Mouse (Mus musculus) layer of hippocampus, postnatal 10 days (tissue): ENCODE data around the gene Dhx32. TPM values are rescaled to one million over a fixed set of nuclear protein-coding genes. Genes with fewer than 3 reads are reported as not detected.
A peak's percentile ranks its signal among the peaks of the same experiment; 100 is the strongest.

Experiments
- DNase-seq, 2 experiments: peaks; one replicate each; pipeline ENCODE4 v3.0.0; 2021; ENCODE audit warnings: low spot score in 2 of 2
- long read RNA-seq: library from polyadenylated mRNA; stranded (forward); transcript quantifications from one replicate; pipeline ENCODE4 v2.0.0, GENCODE M21; 2023
- total RNA-seq, 2 experiments: library from RNA; stranded (reverse); gene quantifications; 2 replicates each; pipeline ENCODE4 v1.2.3; 2021

Dhx32 gene
- total RNA-seq, result 10 to 100 TPM; 62.3 to 63.7 TPM
- long read RNA-seq, transcript Dhx32-201 (12 exons, 2,955 nt), result major isoform, 31 of 42 reads
- long read RNA-seq, partial matches to known transcripts, result 4 of 42 reads
- long read RNA-seq, other reads (novel, unspliced or antisense), result 4 of 42 reads

GRCm38 (mm10) chr7:133782717-133783435 is at the start of gene Dhx32:
Gene Dhx32, minus strand, starts transcription at chr7:133782726.
- peak; percentile 81 to 83 for DNase-seq

- DNase-seq, result no peak
Observed at GRCm38 (mm10) chr7:133829579-133829978, 47.1 kb upstream of the Dhx32 start.

- DNase-seq, result no peak
Observed at GRCm38 (mm10) chr7:133828514-133828913, 46.0 kb upstream of the Dhx32 start.

- no peak for DNase-seq
Observed at GRCm38 (mm10) chr7:133824579-133824978, 42.1 kb upstream of the Dhx32 start.

- DNase-seq, result no peak
Observed at GRCm38 (mm10) chr7:133823751-133824150, 41.2 kb upstream of the Dhx32 start.

GRCm38 (mm10) chr7:133813331-133813730 is 30.8 kb upstream of the Dhx32 start:
- DNase-seq, result no peak

- peak; percentile 21 to 26 for DNase-seq
Observed at GRCm38 (mm10) chr7:133812927-133813326, 30.4 kb upstream of the Dhx32 start.

- peak; percentile 65 to 78 for DNase-seq
Observed at GRCm38 (mm10) chr7:133805614-133806175, 23.2 kb upstream of the Dhx32 start.

GRCm38 (mm10) chr7:133801823-133802222 is 19.3 kb upstream of the Dhx32 start:
- no peak for DNase-seq

GRCm38 (mm10) chr7:133799928-133800327 is 17.4 kb upstream of the Dhx32 start:
- DNase-seq, result no peak

- no peak for DNase-seq
Observed at GRCm38 (mm10) chr7:133794720-133795119, 12.2 kb upstream of the Dhx32 start.

- peak; percentile 46 to 51 for DNase-seq
Observed at GRCm38 (mm10) chr7:133793248-133794131, 11.0 kb upstream of the Dhx32 start.

GRCm38 (mm10) chr7:133792771-133793170 is 10.2 kb upstream of the Dhx32 start:
- DNase-seq, result no peak

- DNase-seq, result no peak
Observed at GRCm38 (mm10) chr7:133790608-133791229, 8.2 kb upstream of the Dhx32 start.

GRCm38 (mm10) chr7:133790171-133790570 is 7.6 kb upstream of the Dhx32 start:
- DNase-seq, result no peak

- DNase-seq, result no peak
Observed at GRCm38 (mm10) chr7:133788147-133788546, 5.6 kb upstream of the Dhx32 start.

- DNase-seq, result no peak
Observed at GRCm38 (mm10) chr7:133787571-133787970, 5.0 kb upstream of the Dhx32 start.

- no peak for DNase-seq
Observed at GRCm38 (mm10) chr7:133781991-133782390, 535 bp downstream of the Dhx32 start.

GRCm38 (mm10) chr7:133781583-133781982 is 943 bp downstream of the Dhx32 start:
- DNase-seq, result no peak

- DNase-seq, result peak; percentile 81 to 87
Observed at GRCm38 (mm10) chr7:133776626-133776996, 5.9 kb downstream of the Dhx32 start, which contains the start of gene Fank1. Gene Fank1, plus strand, starts transcription at chr7:133776861.
